ENCODE assay signal across 9 mouse cellular contexts in genomic region chr15:89309962-89310498, GRCm38 (mm10). TPM values are rescaled to one million over a fixed set of nuclear protein-coding genes. Genes with fewer than 3 reads are reported as not detected.
A peak's percentile ranks its signal among the peaks of the same experiment; 100 is the strongest.
DNase-seq lines count a peak whose midpoint lies in the region; ATAC-seq and TF ChIP-seq lines count a peak whose summit lies in the region.
"Had no signal": no experiment of that assay in that cellular context is flagged by ENCODE, and none has a peak within 500 bp of the region (broad histone marks: within the 10 kb centered on the region; RNA-seq: fewer than 3 reads in every experiment).

No protein-coding gene starts in this region.

- no peaks in the 10 kb centered on the region for H3K27me3 ChIP-seq in hindbrain, embryonic 13.5 days
- H3K27me3 ChIP-seq in hindbrain, embryonic 14.5 days (ENCODE audit: control insufficient read depth, insufficient read depth, low read length): no peaks in the 10 kb centered on the region
- no peaks in the 10 kb centered on the region for H3K27me3 ChIP-seq in MEL (ENCODE audit: control insufficient read depth in 1 of 2, insufficient read depth in 2 of 2, low read length in 2 of 2)
- H3K27me3 ChIP-seq in megakaryocyte, embryonic 14.5 days (replicated peaks): no peaks in the 10 kb centered on the region
- H3K27me3 ChIP-seq: limb, embryonic 12.5 days had no signal

- no peak for TF ChIP-seq RAD21 in MEL (IDR thresholded peaks at IDR 0.05; ENCODE audit: low read depth, low read length)

- peaks cover 29% of the 10 kb centered on the region for H3K36me3 ChIP-seq in hindbrain, embryonic 13.5 days
- peaks cover 25% of the 10 kb centered on the region for H3K36me3 ChIP-seq in hindbrain, embryonic 14.5 days (replicated peaks; ENCODE audit: control insufficient read depth, insufficient read depth)
- peaks cover 0 to 23% of the 10 kb centered on the region in 2 experiments for H3K36me3 ChIP-seq in MEL (ENCODE audit: control insufficient read depth in 1 of 2, insufficient read depth in 2 of 2, low read length in 2 of 2)
- H3K36me3 ChIP-seq in megakaryocyte, embryonic 14.5 days (replicated peaks; ENCODE audit: low read length): peaks cover 39% of the 10 kb centered on the region

- H3K79me2 ChIP-seq in MEL (ENCODE audit: control insufficient read depth, insufficient read depth, low read length, poor library complexity): peaks cover 70% of the 10 kb centered on the region

- no peak overlapping the region for H3K4me2 ChIP-seq in hindbrain, embryonic 13.5 days
- H3K4me2 ChIP-seq in hindbrain, embryonic 14.5 days (replicated peaks): no peak overlapping the region
- H3K4me2 ChIP-seq: limb, embryonic 12.5 days had no signal

- no peak for TF ChIP-seq CTCF in MEL (IDR thresholded peaks at IDR 0.05 in 2 of 3, conservative IDR thresholded peaks at IDR 0.05 in 1 of 3; ENCODE audit: control insufficient read depth in 1 of 3, insufficient read depth in 1 of 3, low read depth in 2 of 3, low read length in 3 of 3, poor library complexity in 1 of 3, severe bottlenecking in 1 of 3)

- no peak overlapping the region for H3K4me3 ChIP-seq in hindbrain, embryonic 13.5 days
- no peak overlapping the region for H3K4me3 ChIP-seq in hindbrain, embryonic 14.5 days (replicated peaks; ENCODE audit: low read length)
- no peak overlapping the region for H3K4me3 ChIP-seq in MEL (ENCODE audit: control insufficient read depth in 1 of 2, insufficient read depth in 1 of 2, low read depth in 2 of 2, low read length in 2 of 2)
- H3K4me3 ChIP-seq in megakaryocyte, embryonic 14.5 days (replicated peaks): peak overlapping the region; percentile 73
- H3K4me3 ChIP-seq: limb, embryonic 12.5 days had no signal

- TF ChIP-seq EP300 in MEL (IDR thresholded peaks at IDR 0.05; ENCODE audit: low read depth in 1 of 2, low read length in 2 of 2): peak in 1 of 2 experiments; percentile 57; a peak in 2 of 4 replicates

- no peak for DNase-seq in hindbrain, embryonic 14.5 days (ENCODE audit: low spot score)
- peak; percentile 75 for DNase-seq in MEL (ENCODE audit: low read depth, low spot score)
- DNase-seq in thymus, postnatal 25 days: peak; percentile 83
- no peak for DNase-seq in adrenal gland, postnatal 10 days
- no peak for DNase-seq in embryo, embryonic 10.5 days (ENCODE audit: low spot score)

- no peak for TF ChIP-seq POLR2A in MEL (IDR thresholded peaks at IDR 0.05; ENCODE audit: control insufficient read depth in 1 of 2, insufficient read depth in 1 of 2, low read depth in 1 of 2, low read length in 2 of 2, poor library complexity in 1 of 2)

- WGBS in hindbrain, embryonic 13.5 days: 67% methylated on average over 6 of the region's 6 CpGs
- 66% methylated on average over 5 of the region's 6 CpGs for WGBS in hindbrain, embryonic 14.5 days

- no peak for ATAC-seq in hindbrain, embryonic 13.5 days (ENCODE audit: low FRiP score)
- no peak for ATAC-seq in hindbrain, embryonic 14.5 days (ENCODE audit: low FRiP score)
- ATAC-seq in granulocyte monocyte progenitor cell, adult 5-6 weeks (replicated peaks; ENCODE audit: poor library complexity, severe bottlenecking): peak; percentile 66

- no peaks in the 10 kb centered on the region for H3K9me3 ChIP-seq in hindbrain, embryonic 13.5 days
- H3K9me3 ChIP-seq in hindbrain, embryonic 14.5 days (ENCODE audit: control insufficient read depth, low read length): no peaks in the 10 kb centered on the region
- H3K9me3 ChIP-seq in MEL (replicated peaks; ENCODE audit: insufficient read depth, low read length): no peaks in the 10 kb centered on the region
- no peaks in the 10 kb centered on the region for H3K9me3 ChIP-seq in megakaryocyte, embryonic 14.5 days
- H3K9me3 ChIP-seq: limb, embryonic 12.5 days had no signal

- peaks cover 61% of the 10 kb centered on the region for H3K4me1 ChIP-seq in hindbrain, embryonic 13.5 days (replicated peaks)
- H3K4me1 ChIP-seq in hindbrain, embryonic 14.5 days (replicated peaks; ENCODE audit: control insufficient read depth, insufficient read depth, low read length): peaks cover 33% of the 10 kb centered on the region
- H3K4me1 ChIP-seq in MEL (ENCODE audit: control insufficient read depth in 1 of 2, insufficient read depth in 2 of 2, low read length in 2 of 2): peaks cover 13 to 35% of the 10 kb centered on the region in 2 experiments
- H3K4me1 ChIP-seq in megakaryocyte, embryonic 14.5 days: peaks cover 84% of the 10 kb centered on the region

- no peak overlapping the region for H3K27ac ChIP-seq in hindbrain, embryonic 13.5 days
- H3K27ac ChIP-seq in hindbrain, embryonic 14.5 days: no peak overlapping the region
- peak overlapping the region; percentile 13 for H3K27ac ChIP-seq in MEL (ENCODE audit: control insufficient read depth, low read depth, low read length)
- H3K27ac ChIP-seq: limb, embryonic 12.5 days had no signal

- H3K9ac ChIP-seq in hindbrain, embryonic 13.5 days: 0 out of 2 replicates have a peak overlapping the region, but pooled peaks have one; percentile 35
- no peak overlapping the region for H3K9ac ChIP-seq in hindbrain, embryonic 14.5 days
- peak overlapping the region; percentile 38 for H3K9ac ChIP-seq in MEL (ENCODE audit: control insufficient read depth, low read depth, low read length, poor library complexity, severe bottlenecking)
- H3K9ac ChIP-seq: limb, embryonic 12.5 days had no signal

TF ChIP-seq in MEL, 35 proteins besides CTCF, POLR2A, EP300 and RAD21 (continues in another document):
- TF ChIP-seq HCFC1 (IDR thresholded peaks at IDR 0.05; ENCODE audit: low read depth, low read length): no peak
- TF ChIP-seq MXI1 (IDR thresholded peaks at IDR 0.05; ENCODE audit: low read depth, low read length): peak; percentile 73
- no peak for TF ChIP-seq NELFE (IDR thresholded peaks at IDR 0.05; ENCODE audit: low read depth, low read length)
- TF ChIP-seq TAL1 (IDR thresholded peaks at IDR 0.05; ENCODE audit: low read length): peak; percentile 54

RNA-seq across cellular contexts. Expression of gene Sbf1, which starts 5.1 kb away (rescaled TPM):
- polyA plus RNA-seq in hindbrain, embryonic 13.5 days (2015; fragmentation: Nextera tagmentation; extraction: Ambion mirVana): 78.4 and 83.3 TPM in 2 replicates
- polyA plus RNA-seq in hindbrain, embryonic 14.5 days (2014; fragmentation: Nextera tagmentation; extraction: Ambion mirVana): 99.8 and 105 TPM in 2 replicates
- total RNA-seq in MEL (2012; rRNA removed): 80.4 and 84.6 TPM in 2 replicates
- polyA plus RNA-seq in MEL (2012; ENCODE audit: insufficient read depth in 1 of 2, insufficient read length in 2 of 2, low read depth in 1 of 2, low replicate concordance in 2 of 2, missing spikeins in 1 of 2): 100 to 1,000 TPM in 1 of 2 experiments, not detected in 1; 147 TPM
- total RNA-seq in granulocyte monocyte progenitor cell, adult 5-6 weeks (2014; fragmentation: Nextera tagmentation): 88.1 and 131 TPM in 2 replicates
- 43.1 and 52.0 TPM in 2 replicates for total RNA-seq in granulocyte monocyte progenitor cell, adult 5-6 weeks (2017)
- polyA plus RNA-seq in megakaryocyte, embryonic 14.5 days (2012; ENCODE audit: insufficient read depth, low replicate concordance): 171 and 172 TPM in 2 replicates
- total RNA-seq in adrenal gland, postnatal 10 days (2021): 10 to 100 TPM; 80.3 to 85.7 TPM

RNA-seq across cellular contexts. Expression of gene Adm2, which starts 12.5 kb away (rescaled TPM):
- not detected in 2 replicates for polyA plus RNA-seq in hindbrain, embryonic 13.5 days (2015; fragmentation: Nextera tagmentation; extraction: Ambion mirVana)
- not detected in 2 replicates for polyA plus RNA-seq in hindbrain, embryonic 14.5 days (2014; fragmentation: Nextera tagmentation; extraction: Ambion mirVana)
- total RNA-seq in MEL (2012; rRNA removed): 1.4 and 7.1 TPM in 2 replicates
- 10 to 100 TPM in 1 of 2 experiments, not detected in 1; 18.2 TPM for polyA plus RNA-seq in MEL (2012; ENCODE audit: insufficient read depth in 1 of 2, insufficient read length in 2 of 2, low read depth in 1 of 2, low replicate concordance in 2 of 2, missing spikeins in 1 of 2)
- total RNA-seq in granulocyte monocyte progenitor cell, adult 5-6 weeks (2014; fragmentation: Nextera tagmentation): not detected in 2 replicates
- total RNA-seq in granulocyte monocyte progenitor cell, adult 5-6 weeks (2017): not detected in 2 replicates
- 4.0 TPM in 1 of 2 replicates, not detected in the other for polyA plus RNA-seq in megakaryocyte, embryonic 14.5 days (2012; ENCODE audit: insufficient read depth, low replicate concordance)
- total RNA-seq in adrenal gland, postnatal 10 days (2021): not detected

RNA-seq across cellular contexts. Expression of gene Miox, which starts 24.2 kb away (rescaled TPM):
- polyA plus RNA-seq in hindbrain, embryonic 13.5 days (2015; fragmentation: Nextera tagmentation; extraction: Ambion mirVana): not detected in 2 replicates
- not detected in 2 replicates for polyA plus RNA-seq in hindbrain, embryonic 14.5 days (2014; fragmentation: Nextera tagmentation; extraction: Ambion mirVana)
- not detected in 2 replicates for total RNA-seq in MEL (2012; rRNA removed)
- not detected for polyA plus RNA-seq in MEL (2012; ENCODE audit: insufficient read depth in 1 of 2, insufficient read length in 2 of 2, low read depth in 1 of 2, low replicate concordance in 2 of 2, missing spikeins in 1 of 2)
- not detected in 2 replicates for total RNA-seq in granulocyte monocyte progenitor cell, adult 5-6 weeks (2014; fragmentation: Nextera tagmentation)
- total RNA-seq in granulocyte monocyte progenitor cell, adult 5-6 weeks (2017): not detected in 2 replicates
- not detected in 2 replicates for polyA plus RNA-seq in megakaryocyte, embryonic 14.5 days (2012; ENCODE audit: insufficient read depth, low replicate concordance)
- total RNA-seq in adrenal gland, postnatal 10 days (2021): 1 to 10 TPM; 1.8 to 3.3 TPM
- polyA plus RNA-seq: limb, embryonic 12.5 days had no signal

RNA-seq across cellular contexts. Expression of gene Lmf2, which starts 45.4 kb away (rescaled TPM):
- polyA plus RNA-seq in hindbrain, embryonic 13.5 days (2015; fragmentation: Nextera tagmentation; extraction: Ambion mirVana): 32.2 and 32.6 TPM in 2 replicates
- polyA plus RNA-seq in hindbrain, embryonic 14.5 days (2014; fragmentation: Nextera tagmentation; extraction: Ambion mirVana): 24.2 and 24.6 TPM in 2 replicates
- 14.5 and 14.7 TPM in 2 replicates for total RNA-seq in MEL (2012; rRNA removed)
- polyA plus RNA-seq in MEL (2012; ENCODE audit: insufficient read depth in 1 of 2, insufficient read length in 2 of 2, low read depth in 1 of 2, low replicate concordance in 2 of 2, missing spikeins in 1 of 2): 10 to 100 TPM in 1 of 2 experiments, not detected in 1; 52.0 TPM
- 15.4 and 22.3 TPM in 2 replicates for total RNA-seq in granulocyte monocyte progenitor cell, adult 5-6 weeks (2014; fragmentation: Nextera tagmentation)
- total RNA-seq in granulocyte monocyte progenitor cell, adult 5-6 weeks (2017): 8.9 and 11.0 TPM in 2 replicates
- polyA plus RNA-seq in megakaryocyte, embryonic 14.5 days (2012; ENCODE audit: insufficient read depth, low replicate concordance): 65.0 and 111 TPM in 2 replicates
- 10 to 100 TPM; 38.6 to 41.9 TPM for total RNA-seq in adrenal gland, postnatal 10 days (2021)

RNA-seq across cellular contexts. Expression of gene Ncaph2, which starts 45.5 kb away (rescaled TPM):
- 104 TPM in 2 replicates for polyA plus RNA-seq in hindbrain, embryonic 13.5 days (2015; fragmentation: Nextera tagmentation; extraction: Ambion mirVana)
- polyA plus RNA-seq in hindbrain, embryonic 14.5 days (2014; fragmentation: Nextera tagmentation; extraction: Ambion mirVana): 94.7 and 112 TPM in 2 replicates
- 126 and 137 TPM in 2 replicates for total RNA-seq in MEL (2012; rRNA removed)
- 100 to 1,000 TPM; 160 to 165 TPM for polyA plus RNA-seq in MEL (2012; ENCODE audit: insufficient read depth in 1 of 2, insufficient read length in 2 of 2, low read depth in 1 of 2, low replicate concordance in 2 of 2, missing spikeins in 1 of 2)
- 87.4 and 136 TPM in 2 replicates for total RNA-seq in granulocyte monocyte progenitor cell, adult 5-6 weeks (2014; fragmentation: Nextera tagmentation)
- 92.2 and 118 TPM in 2 replicates for total RNA-seq in granulocyte monocyte progenitor cell, adult 5-6 weeks (2017)
- 21.9 and 44.6 TPM in 2 replicates for polyA plus RNA-seq in megakaryocyte, embryonic 14.5 days (2012; ENCODE audit: insufficient read depth, low replicate concordance)
- total RNA-seq in adrenal gland, postnatal 10 days (2021): 100 to 1,000 TPM in 1 of 2 experiments, 10 to 100 TPM in 1; 89.2 to 103 TPM

Comparison
In these comparisons a context has a peak if more than half of its experiments do, and no peak if none do; other contexts are left out.
1. DNase-seq: peak in MEL (single experiment) and thymus, postnatal 25 days (single experiment); none in hindbrain, embryonic 14.5 days (single experiment), adrenal gland, postnatal 10 days (single experiment) and embryo, embryonic 10.5 days (single experiment).